Mouse (Mus musculus) gastrocnemius, postnatal 10 days (tissue): ENCODE data around the gene Sars. TPM values are rescaled to one million over a fixed set of nuclear protein-coding genes. Genes with fewer than 3 reads are reported as not detected.

Experiments used
- DNase-seq: peaks from one replicate; pipeline ENCODE4 v3.0.0; 2021; ENCODE audit warnings: mixed read lengths
- total RNA-seq, 2 experiments: library from RNA; stranded (reverse); gene quantifications; 2 replicates each; pipeline ENCODE4 v1.2.3; 2021

Sars gene
- total RNA-seq, 2 experiments from 2014 or later, result 109 to 111 TPM

DNA sequence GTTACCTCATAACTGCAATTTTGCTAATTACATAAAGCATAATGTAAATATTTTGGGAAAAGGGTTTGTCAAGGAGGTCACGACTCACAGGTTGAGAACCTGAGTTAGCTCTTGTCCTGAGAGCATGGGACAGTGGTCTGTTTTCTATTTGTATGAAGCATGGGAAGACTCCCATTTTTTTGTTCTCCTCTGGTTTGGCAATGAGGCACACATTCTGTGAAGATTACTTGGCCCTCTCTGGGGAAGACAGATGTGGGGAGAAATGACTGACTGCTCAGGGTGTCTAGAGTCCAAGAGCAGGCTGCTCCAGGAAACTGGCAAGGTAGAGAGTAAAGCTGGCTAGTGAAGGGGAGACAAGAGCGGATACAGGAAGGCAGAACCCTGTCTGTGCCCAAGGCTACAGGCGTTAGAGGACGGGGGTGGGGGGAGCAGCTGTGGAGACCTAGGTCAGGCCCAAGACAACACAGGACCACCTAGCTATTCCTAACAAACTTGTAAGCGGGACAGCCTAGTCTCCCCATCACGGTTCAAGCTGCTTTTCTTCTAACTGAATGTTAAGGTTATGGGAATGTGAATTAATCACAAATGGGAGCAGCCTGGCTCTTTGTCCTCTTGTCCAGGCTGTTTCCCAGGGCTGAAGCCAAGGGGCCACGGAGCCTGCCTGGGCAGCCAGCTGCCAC, 19.9 kb downstream of the Sars start:
- no peak for DNase-seq

DNA sequence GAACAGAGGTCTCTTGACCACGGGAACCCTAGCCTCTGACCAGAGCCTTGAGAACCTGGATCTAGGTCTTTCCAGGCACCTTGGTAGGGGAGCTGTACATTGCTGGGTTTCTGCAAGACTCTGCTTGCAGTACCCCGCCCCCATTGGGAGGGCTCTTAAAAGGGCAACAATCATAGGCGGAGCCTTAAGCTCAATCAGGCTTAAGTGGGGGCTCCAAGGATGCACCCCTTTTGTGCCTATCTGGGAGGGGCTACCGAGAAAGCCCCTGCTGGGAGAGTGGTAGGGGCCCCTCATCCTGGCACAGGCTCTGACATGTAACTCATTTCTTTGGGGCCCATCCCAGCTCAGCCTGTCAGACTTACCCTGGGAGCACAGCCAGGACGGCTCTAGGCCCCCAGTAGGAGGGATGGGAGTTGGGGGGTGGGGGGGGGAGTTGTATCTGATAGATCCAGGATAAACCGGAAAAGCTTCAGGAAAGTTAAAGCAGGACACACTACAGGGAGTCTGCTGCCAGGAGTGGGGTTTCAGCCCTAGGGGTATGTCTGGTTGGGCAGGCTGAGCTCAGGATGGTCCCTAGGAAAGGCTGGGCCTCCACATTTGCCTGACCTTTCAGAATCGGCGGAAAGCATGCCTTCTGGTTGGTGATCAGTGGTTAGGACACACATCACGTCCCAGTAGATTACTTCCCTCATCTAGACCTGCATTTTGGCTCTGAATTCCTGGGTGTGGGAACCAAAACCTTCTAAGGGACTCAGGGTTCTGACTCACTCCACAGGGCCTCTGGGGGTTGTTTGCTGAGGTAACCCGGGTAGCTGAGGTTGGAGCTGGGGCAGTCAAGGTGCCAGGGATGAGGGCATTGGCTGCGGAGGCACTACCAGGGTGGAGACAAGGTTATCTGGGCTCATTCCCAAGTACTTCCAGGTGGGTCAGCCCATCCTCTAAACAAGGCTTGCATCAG, 20.9 kb downstream of the Sars start:
- no peak for DNase-seq

DNA sequence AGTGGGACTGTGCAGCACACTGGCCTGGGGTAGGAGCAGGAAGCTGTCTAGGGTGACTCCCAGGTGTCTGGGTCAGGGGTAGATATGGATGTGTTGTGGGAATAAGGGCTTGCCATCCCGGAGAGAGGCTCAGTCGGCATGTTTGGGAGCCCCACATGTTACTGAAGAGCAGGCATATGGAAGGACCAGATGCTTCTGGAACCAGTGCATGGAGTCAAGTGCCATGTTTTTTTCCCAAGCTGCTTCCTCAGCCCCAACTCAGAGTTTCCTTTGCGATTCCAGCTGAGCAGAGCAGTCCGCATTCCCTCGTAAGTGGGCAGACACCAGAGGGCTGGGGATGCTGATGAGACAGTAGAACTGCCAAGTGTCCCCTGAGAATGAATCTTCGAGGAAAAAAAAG, 22.0 kb downstream of the Sars start:
- DNase-seq, result no peak

DNA sequence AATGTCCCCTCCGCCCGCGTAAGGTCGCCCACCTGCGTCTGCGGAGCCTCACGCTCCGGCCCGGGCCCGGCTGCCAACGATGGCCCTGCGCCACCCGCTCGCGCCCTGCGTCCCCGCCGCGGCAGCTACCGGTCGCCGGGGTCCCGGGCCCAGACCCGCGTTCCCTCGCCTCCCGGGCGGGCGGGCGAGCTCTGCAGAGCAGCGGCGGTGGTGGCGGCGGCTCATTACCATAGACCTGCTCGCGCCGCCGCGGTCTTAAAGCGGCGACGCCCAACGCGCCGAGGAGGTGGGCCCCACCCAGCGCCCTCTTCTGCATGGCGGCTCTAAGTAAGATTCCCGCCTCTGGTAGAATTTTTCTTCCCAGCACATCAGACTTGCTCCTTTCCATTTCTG, 29.2 kb downstream of the Sars start:
- DNase-seq, result peak; percentile 71

DNA sequence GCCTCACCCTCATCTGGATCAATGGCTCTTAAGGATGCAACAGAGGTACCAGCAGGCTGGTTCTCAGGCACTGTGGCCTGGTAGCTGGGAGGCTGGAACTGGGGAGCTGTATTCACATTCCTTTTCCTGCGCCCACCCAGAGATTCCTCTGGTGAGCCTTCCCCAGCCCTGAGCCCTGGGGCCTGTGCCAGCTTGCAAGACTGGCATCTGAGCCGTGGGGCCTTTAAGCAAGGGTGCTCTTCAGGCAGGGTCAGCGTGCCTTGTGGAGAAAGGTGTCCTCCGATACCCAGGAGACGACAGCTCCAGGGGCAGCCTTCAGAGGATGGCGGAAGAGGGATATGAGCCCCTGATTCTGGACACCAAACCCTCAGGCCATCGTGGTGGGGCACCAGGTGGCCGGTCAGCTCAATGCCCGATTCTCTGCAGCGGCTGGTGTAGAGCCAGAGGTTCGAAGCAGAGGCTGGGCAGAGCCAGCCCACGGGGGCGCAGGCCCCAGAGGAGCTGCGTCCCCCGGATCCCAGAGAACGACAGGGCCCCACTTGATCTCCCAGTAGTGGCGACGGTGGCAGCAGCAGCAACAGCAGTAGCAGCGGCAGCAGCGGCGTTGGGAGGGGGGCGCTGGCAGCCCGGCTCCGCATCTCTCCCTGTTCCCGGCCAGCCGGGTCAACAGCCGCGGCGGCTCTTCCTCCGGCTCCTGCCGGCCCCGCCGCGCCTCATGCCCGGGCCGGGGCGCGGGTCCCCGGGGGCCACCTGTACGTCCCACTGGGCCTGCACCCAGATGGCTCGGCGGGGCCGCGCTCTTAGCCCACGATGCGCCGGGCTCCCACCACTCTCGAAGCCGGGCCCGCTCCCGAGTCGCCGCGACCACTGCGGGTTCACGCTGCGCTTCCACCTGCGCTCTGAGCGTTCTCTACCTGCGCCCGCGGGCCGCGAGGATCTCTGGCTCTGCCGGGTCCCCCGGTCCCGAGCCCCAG, 29.9 kb downstream of the Sars start, which contains the start of gene Celsr2:
Gene Celsr2 (minus strand): TSS at position 696 of the 974 bp plus-strand sequence.
- no peak for DNase-seq

DNA sequence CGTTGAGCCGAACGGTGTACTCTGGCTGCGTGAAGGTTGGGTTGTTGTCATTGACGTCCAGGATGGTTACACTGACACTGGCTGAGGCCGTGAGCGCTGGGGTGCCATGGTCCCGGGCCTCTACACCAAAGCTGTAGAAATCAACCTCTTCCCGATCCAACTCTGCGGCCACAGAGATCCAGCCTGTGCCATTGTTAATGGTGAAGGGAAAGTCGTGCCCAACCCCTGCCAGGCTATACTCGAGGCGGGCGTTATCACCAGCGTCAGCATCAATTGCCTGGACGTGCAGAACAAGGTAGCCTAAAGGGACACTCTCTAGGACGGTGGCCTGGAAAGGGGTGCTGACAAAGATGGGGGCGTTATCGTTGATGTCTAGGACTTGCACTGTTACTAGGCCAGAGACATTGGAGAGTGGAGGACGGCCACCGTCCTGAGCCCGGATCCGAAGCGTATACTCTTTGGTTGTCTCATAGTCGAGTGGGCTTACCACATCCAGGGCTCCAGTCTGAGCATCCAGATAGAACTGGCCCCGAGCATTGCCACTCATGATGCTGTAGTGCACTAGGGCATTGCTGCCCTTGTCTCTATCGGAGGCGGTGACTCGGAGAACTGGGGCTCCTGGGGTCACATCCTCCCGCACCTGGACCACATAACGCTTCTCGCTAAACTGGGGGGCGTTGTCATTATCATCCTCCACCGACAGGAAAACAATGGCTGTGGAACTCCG, 31.2 kb downstream of the Sars start:
- no peak for DNase-seq

DNA sequence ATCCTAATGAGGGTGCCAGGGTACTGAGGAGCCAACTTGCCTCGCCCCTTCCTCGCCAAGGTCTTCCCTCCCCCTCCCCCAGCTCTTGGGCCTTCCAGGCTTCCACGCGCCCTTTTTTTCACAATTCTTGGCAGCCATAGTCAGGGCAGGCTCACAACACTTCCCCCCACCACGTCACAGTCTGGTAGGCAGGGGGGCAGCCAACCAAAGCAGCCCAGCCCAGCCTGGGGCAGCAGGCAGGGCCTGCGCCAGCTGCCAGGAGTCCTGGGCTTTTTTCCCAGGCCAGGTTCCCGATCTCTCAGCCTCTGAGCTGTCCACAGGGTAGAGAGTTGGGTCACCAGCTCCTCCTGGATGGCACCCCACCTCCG, 33.3 kb downstream of the Sars start:
- no peak for DNase-seq

DNA sequence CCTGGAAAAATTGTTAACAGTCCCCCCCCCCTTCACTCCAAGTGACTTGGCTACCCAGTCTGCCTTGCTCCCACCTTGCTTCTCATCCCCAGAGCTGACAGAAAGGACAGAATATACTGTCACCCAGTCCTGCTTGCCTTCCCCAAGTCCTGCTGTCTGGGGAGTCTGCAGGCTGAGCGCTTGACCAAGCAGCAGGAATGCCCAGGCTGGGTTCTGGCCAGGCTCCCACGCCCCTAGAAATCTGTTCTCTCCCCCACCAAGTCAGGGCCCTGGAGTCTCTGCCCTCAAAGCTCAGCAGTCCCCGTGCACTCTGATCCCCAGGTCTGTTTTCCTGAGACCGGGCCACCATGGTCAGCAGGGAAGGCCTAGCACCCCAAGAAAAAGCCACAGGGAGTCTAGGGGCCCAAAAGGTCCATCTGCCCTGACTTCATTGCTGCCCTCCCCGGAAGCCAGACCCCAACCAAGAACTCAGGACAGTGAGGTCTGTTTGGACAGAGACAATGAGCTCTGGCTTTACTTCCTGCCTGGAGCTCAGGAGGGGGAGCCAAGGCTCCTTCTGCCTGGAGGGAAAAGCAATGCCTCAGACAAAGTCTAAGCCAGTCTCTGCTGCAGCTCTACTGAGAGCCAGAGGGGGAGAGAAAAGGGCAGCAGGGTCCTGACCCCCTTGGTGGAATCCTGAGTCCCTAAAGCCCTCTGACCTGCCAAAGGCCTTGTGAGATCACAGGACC, 33.8 kb downstream of the Sars start:
- no peak for DNase-seq

DNA sequence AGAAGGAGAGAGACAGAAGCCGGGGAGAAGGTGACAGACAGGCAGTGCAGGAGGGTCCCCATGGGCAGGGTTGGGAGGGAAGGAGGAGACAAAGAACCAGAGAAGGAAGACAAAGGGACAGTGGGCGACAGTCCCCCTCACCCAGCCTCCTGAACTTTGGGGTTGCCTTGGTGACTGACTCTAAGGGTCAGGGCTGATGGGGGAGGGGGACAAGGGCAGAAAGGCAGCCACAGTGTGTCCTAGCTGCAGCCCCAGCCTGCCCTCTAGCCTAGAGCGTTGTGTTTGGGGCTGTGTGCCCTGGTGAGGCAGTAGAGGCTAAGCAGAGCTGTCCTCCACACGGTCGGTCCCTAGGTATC, 34.7 kb downstream of the Sars start:
- DNase-seq, result no peak

DNA sequence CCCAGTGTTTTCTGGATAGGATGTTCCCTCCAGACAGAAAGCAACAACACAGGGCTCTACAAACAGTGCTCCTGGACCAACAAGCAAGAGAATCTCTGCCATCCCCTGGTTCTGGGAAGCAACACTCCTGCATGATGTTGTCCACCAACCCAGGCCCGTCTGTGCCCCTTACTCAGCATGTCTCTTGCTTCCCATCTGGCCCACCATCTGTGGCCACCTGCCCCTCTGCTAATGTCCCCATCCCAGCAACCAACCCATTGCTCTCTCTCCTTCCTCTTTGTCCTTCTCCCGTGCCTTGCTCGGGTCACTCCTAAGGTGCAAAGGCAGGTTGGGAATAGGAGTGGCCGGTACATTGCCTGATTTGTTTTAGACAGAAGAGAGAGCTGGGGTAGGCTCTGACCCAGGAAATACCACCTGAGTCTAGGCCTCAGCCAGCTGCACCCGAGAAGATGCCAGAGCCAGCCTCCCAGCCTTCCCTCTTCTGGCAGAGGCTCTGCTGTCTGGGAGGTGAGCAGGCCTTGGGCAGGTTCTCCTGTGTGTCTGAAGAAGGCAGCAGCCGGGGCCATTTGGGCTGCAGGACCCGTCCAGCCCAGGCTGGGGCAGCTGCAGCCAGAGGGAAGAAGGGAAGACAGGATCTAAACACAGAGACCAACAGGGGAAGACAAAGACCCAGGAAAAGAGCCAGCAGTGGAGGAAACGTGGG, 35.2 kb downstream of the Sars start:
- no peak for DNase-seq

DNA sequence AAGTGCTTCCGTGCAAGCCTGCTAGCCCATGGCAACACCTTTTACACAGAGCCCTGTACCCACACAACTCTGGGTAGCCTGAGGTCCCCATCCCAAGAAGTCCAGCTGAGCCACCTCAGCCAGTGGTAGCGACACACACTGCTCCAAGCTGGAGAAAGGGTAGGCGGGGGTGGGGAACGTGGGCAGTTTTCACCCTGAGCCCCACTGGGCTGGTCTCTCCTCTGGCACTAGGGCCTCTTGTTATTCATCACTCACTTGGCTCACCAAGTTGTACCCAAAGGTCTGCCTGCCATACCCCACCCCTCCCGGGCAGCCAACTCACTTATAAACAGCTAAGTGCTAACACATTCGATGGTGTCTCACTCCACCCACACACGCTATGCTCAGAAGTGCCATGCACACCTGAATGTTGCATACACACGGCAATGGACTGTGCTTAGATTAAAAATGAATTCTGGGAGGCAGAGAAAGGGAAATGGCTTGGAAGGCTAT, 36.4 kb downstream of the Sars start:
- no peak for DNase-seq

DNA sequence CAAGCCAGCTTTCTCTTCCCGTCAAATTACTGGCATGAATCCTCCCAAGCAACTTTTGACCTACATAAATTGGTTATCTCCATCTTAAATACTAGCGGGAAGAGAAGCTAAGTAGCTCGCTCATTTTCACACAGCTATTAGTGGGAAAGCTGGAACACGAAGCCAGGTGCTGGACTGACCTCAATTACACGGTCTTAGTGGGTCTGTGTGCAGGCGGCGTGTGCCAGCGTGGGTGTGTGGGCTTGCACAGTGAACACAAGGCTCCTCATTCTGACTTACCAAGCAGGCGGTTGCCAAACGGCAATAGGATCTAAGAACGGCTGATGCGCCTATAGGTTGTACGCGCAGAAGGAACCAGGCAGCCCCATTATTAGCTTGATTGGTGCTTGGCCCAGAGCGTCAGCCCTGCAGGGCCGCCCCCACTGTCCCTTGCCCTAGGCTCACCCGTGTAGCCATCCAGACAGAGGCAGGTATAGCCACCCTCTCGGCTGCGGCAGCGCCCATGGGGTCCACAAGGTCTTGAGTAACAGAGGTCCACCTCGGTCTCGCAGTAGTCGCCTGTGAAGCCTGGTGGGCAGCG, 38.6 kb downstream of the Sars start:
- DNase-seq, result no peak

DNA sequence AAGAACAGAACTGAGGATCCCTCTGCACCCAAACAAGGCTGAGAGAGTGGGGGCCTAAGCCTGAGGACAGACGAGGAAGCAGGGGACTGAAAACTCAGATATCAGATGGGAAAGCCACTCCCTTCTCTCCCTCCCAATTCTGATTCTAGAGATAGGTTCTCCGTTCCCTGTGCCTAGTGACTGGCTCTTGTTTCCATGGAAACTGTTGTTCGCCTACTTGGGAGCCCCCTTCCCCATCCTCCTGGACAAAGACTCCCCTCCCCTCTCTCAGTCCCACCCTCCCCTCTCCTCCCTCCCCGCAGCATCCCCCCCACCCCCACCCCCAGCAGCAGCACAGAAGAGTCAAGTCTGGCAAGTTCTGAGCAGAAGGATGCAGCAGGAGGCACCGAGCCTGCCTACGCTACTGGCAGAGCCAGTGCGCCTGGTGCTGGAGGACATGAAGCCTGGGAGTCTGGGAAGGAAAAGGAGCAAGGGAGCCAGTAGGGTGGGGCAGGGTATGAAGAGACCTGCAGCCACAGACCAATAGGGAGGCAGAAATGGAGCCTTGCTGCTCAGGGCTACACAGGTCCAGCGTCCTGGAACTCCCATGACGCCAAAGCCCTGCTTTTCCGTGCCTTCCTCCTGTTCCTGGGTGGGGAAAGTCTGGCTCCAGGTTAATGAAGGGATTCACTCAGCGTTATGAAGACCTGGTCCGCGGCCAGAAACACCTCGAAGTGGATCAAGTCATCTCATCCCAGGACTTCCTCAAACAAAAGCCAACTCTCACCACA, 39.3 kb downstream of the Sars start:
- no peak for DNase-seq

DNA sequence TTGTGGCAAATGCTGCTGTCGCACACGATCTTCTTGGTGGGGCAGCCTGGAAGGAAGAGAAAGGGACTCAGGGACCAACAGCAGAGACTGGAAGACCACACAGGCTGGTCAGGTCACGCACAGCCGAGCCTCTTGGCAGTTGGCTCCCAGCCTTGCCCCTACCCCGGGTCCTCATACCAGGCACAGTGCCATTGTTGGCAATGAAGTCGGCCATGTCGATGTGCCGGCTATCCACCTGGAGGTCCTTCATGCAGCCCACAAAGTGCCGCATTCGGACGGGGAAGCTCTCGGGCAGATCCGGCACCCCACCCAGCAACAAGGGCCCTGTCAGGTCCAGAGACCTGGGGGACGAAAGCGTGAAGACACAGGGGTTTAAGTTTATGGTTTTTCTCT, 42.5 kb downstream of the Sars start:
- no peak for DNase-seq

DNA sequence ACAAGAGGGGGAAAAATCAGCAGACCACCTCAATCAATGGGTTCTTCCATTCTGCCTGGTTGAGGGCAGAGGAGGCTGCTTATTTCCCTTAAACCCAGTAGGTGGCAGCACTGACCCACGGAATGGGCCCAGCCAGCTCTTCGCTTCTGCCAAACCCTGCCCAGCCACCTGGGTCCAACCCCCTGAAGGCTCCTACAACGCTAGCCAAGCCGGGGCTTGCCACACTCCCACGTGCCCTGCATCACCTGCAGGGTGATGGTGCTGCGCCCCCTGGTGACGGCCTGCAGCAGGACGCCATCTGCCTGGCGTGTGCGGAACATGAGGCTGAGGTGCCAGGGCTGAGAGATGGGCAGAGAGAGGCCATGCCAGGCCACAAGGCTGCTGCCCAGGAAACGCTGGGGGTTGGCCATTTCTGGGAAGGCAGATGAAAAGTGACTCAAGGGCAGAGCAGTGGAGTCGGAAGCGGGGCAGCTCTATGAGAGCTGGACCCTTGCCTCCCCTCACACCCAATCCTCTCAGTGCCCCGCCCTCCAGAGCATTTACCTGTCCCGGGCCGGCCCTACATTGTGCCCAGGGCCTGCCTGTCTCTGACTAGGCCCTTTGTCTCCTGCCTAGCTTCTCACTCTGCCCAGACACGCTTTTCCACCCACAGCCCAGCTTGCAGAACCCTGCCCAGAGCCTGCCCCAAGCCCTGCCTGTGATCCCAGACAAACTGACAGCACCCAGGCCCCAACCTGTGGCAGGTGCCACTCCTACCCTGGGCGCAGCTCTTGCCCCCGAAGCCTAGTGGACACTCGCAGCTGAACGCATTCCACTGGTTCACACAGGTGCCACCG, 43.1 kb downstream of the Sars start:
- DNase-seq, result peak; percentile 89

DNA sequence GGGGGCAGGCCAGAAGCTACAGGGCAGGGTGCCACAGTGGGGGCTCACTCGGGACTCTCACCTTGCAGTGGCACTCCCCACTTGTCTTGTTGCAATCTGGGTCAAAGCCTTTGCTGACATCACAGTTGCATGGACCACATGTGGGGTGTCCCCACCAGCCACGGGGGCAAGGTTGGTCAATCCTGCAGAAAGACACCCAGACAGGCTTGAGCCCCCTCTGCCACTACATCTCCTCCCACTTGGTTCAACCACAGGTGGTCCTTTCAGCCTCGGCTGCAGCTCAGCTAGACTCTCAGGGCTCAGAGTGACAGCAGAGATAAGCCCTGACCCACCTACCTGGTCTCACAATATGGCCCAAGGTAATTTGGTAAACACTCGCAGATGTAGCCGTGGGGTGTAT, 44.6 kb downstream of the Sars start:
- no peak for DNase-seq

DNA sequence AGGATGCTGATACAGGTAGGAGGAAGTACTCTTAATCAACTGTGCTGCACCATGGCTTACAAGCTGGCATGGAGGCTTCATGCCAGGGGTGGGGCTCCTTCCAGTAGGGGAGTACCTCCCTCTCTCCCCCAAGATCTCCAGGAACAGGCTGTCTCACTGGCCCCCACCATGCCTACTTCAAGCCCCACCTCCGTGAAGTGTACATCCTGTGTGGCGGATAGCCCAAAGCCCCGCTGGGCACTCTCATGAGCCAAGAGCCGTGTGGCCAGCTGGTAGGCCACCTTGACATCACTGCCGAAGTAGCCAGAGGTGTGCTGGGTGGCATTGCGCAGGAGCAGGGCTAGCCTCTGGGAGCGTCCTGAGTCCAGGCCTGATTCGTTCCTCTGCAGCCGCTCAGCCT, 46.7 kb downstream of the Sars start:
- no peak for DNase-seq

DNA sequence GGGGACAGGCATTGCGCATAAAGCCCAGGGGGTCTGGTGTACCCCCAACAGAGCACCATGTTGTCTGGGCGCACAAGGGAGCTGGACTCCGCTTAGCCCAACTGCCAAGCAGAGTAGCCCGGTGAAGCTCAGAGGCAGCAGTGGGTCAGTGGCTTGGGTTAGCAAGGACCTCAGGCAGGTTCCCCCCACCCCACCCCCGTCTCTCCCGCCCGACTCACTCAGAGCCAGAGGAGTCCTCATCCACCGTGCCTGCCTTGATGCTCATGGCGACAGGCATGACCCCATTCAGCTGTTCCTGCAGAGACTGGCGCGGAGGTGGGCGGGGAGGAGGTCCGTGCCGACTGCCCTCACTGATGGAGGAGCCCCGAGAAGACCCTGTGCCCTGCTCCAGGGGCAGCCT, 52.2 kb downstream of the Sars start:
- DNase-seq, result no peak
